Mouse (Mus musculus) monocyte, adult 5-6 weeks (primary cell): ENCODE measurements around the gene Elmo1. TPM values are rescaled to one million over a fixed set of nuclear protein-coding genes. Genes with fewer than 3 reads are reported as not detected.

Experiments
- ATAC-seq: fragments of 153-309, 156-312 bp; replicated peaks from 2 replicates; pipeline ENCODE4 v1.8.0; 2017; ENCODE audit warnings: mild to moderate bottlenecking; ENCODE audit not compliant: low TSS enrichment, insufficient number of reproducible peaks, severe bottlenecking, poor library complexity, low FRiP score
- total RNA-seq: library from RNA; stranded (forward); fragments of 200-1000, 200-491, 200-594 nt; gene quantifications from 3 replicates; pipeline ENCODE4 v1.2.3, GENCODE M21; 2017

The Elmo1 gene
- 61.8 to 124 TPM (median 71.9 TPM) in 3 replicates for total RNA-seq

GRCm38 (mm10) chr13:20090133-20090710 lies at the start of gene Elmo1:
Gene Elmo1 (plus strand): TSS chr13:20090596.
- ATAC-seq, result peak; percentile 65

GRCm38 (mm10) chr13:20041169-20041830 lies 49.1 kb upstream of the Elmo1 start:
- ATAC-seq, result no peak

- ATAC-seq, result no peak
These were observed 47.5 kb upstream of the Elmo1 start for GRCm38 (mm10) chr13:20042856-20043255.

GRCm38 (mm10) chr13:20045350-20045749 lies 45.0 kb upstream of the Elmo1 start:
- ATAC-seq, result no peak

- no peak for ATAC-seq
These were observed 44.6 kb upstream of the Elmo1 start for GRCm38 (mm10) chr13:20045836-20046235.

- ATAC-seq, result no peak
These were observed 44.0 kb upstream of the Elmo1 start for GRCm38 (mm10) chr13:20046406-20046805.

- no peak for ATAC-seq
These were observed 42.2 kb upstream of the Elmo1 start for GRCm38 (mm10) chr13:20047926-20048836.

GRCm38 (mm10) chr13:20048837-20049160 lies 41.6 kb upstream of the Elmo1 start:
- no peak for ATAC-seq

- ATAC-seq, result 0 out of 2 replicates have a peak, but pooled peaks have one; percentile 56
These were observed 40.7 kb upstream of the Elmo1 start for GRCm38 (mm10) chr13:20049654-20050053.

- ATAC-seq, result no peak
These were observed 40.2 kb upstream of the Elmo1 start for GRCm38 (mm10) chr13:20050149-20050548.

- ATAC-seq, result no peak
These were observed 32.5 kb upstream of the Elmo1 start for GRCm38 (mm10) chr13:20057926-20058325.

GRCm38 (mm10) chr13:20061031-20061430 lies 29.4 kb upstream of the Elmo1 start:
- no peak for ATAC-seq

GRCm38 (mm10) chr13:20063331-20063730 lies 27.1 kb upstream of the Elmo1 start:
- no peak for ATAC-seq

- ATAC-seq, result 0 out of 2 replicates have a peak, but pooled peaks have one; percentile 50
These were observed 18.4 kb upstream of the Elmo1 start for GRCm38 (mm10) chr13:20072043-20072442.

- no peak for ATAC-seq
These were observed 17.4 kb upstream of the Elmo1 start for GRCm38 (mm10) chr13:20072994-20073393.

- ATAC-seq, result no peak
These were observed 13.9 kb upstream of the Elmo1 start for GRCm38 (mm10) chr13:20076521-20076920.

- ATAC-seq, result no peak
These were observed 13.2 kb upstream of the Elmo1 start for GRCm38 (mm10) chr13:20077237-20077636.

GRCm38 (mm10) chr13:20090711-20091603 lies 561 bp downstream of the Elmo1 start:
- peak; percentile 42 for ATAC-seq

GRCm38 (mm10) chr13:20091604-20091926 lies 1.2 kb downstream of the Elmo1 start:
- ATAC-seq, result no peak
